ENCODE assay signal across 15 mouse cellular contexts in genomic region chr1:190061560-190062295, GRCm38 (mm10).
DNase-seq lines count a peak whose midpoint lies in the region; ATAC-seq lines count a peak whose summit lies in the region.
"Had no signal": no experiment of that assay in that cellular context is flagged by ENCODE, and none has a peak within 500 bp of the region (broad histone marks: within the 10 kb centered on the region; RNA-seq: fewer than 3 reads in every experiment).

No protein-coding gene starts in this region.

- no peak overlapping the region for H3K9ac ChIP-seq in liver, embryonic 16.5 days (ENCODE audit: low read depth, low read length)
- no peak overlapping the region for H3K9ac ChIP-seq in liver, embryonic 12.5 days
- H3K9ac ChIP-seq in heart, embryonic 13.5 days, result peak overlapping the region; percentile 58; the same call in 1 of the 2 replicates
- no peak overlapping the region for H3K9ac ChIP-seq in intestine, embryonic 16.5 days (ENCODE audit: low read depth, low read length)
- H3K9ac ChIP-seq: embryonic facial prominence, embryonic 12.5 days; lung, embryonic 15.5 days had no signal

- no peaks in the 10 kb centered on the region for H3K9me3 ChIP-seq in liver, embryonic 16.5 days (replicated peaks; ENCODE audit: control insufficient read depth, low read length)
- no peaks in the 10 kb centered on the region for H3K9me3 ChIP-seq in liver, embryonic 12.5 days (replicated peaks)
- no peaks in the 10 kb centered on the region for H3K9me3 ChIP-seq in heart, embryonic 13.5 days
- H3K9me3 ChIP-seq in intestine, embryonic 16.5 days (ENCODE audit: control insufficient read depth, low read length), result no peaks in the 10 kb centered on the region
- H3K9me3 ChIP-seq: embryonic facial prominence, embryonic 12.5 days; lung, embryonic 15.5 days; megakaryocyte, embryonic 14.5 days had no signal

- no peak overlapping the region for H3K4me3 ChIP-seq in liver, embryonic 16.5 days (ENCODE audit: low read depth, low read length)
- H3K4me3 ChIP-seq in liver, embryonic 12.5 days, result no peak overlapping the region
- H3K4me3 ChIP-seq in heart, embryonic 13.5 days, result no peak overlapping the region
- no peak overlapping the region for H3K4me3 ChIP-seq in intestine, embryonic 16.5 days (ENCODE audit: low read length)
- H3K4me3 ChIP-seq: embryonic facial prominence, embryonic 12.5 days; lung, embryonic 15.5 days; megakaryocyte, embryonic 14.5 days had no signal

- 52% methylated on average over 9 of the region's 9 CpGs for WGBS in liver, embryonic 16.5 days (ENCODE audit: insufficient replicate concordance)
- WGBS in liver, embryonic 12.5 days (ENCODE audit: insufficient replicate concordance), result 46% methylated on average over 9 of the region's 9 CpGs
- WGBS in heart, embryonic 13.5 days, result 19% methylated on average over 9 of the region's 9 CpGs
- WGBS in intestine, embryonic 16.5 days, result 35% methylated on average over 9 of the region's 9 CpGs

- ATAC-seq in liver, embryonic 16.5 days (ENCODE audit: low read depth), result peak; percentile 7; the same call in 1 of the 2 replicates
- no peak for ATAC-seq in liver, embryonic 12.5 days
- ATAC-seq in heart, embryonic 13.5 days (ENCODE audit: extremely low read depth, insufficient number of reproducible peaks, low FRiP score, low TSS enrichment), result peak; percentile 75; the same call in 1 of the 2 replicates
- peak; percentile 34; the same call in 1 of the 2 replicates for ATAC-seq in intestine, embryonic 16.5 days
- ATAC-seq: hindbrain, embryonic 16.5 days had no signal

- no peaks in the 10 kb centered on the region for H3K27me3 ChIP-seq in liver, embryonic 16.5 days (ENCODE audit: control insufficient read depth, insufficient read depth, low read depth, low read length)
- no peaks in the 10 kb centered on the region for H3K27me3 ChIP-seq in liver, embryonic 12.5 days (replicated peaks)
- no peaks in the 10 kb centered on the region for H3K27me3 ChIP-seq in heart, embryonic 13.5 days (replicated peaks)
- no peaks in the 10 kb centered on the region for H3K27me3 ChIP-seq in intestine, embryonic 16.5 days (replicated peaks; ENCODE audit: control insufficient read depth, insufficient read depth, low read length)
- H3K27me3 ChIP-seq: embryonic facial prominence, embryonic 12.5 days; lung, embryonic 15.5 days; megakaryocyte, embryonic 14.5 days had no signal

- H3K4me1 ChIP-seq in liver, embryonic 16.5 days (ENCODE audit: control insufficient read depth, low read depth, low read length), result no peaks in the 10 kb centered on the region
- peaks cover 7% of the 10 kb centered on the region; the same call in 1 of the 2 replicates for H3K4me1 ChIP-seq in liver, embryonic 12.5 days
- H3K4me1 ChIP-seq in heart, embryonic 13.5 days, result peaks cover 46% of the 10 kb centered on the region
- H3K4me1 ChIP-seq in intestine, embryonic 16.5 days (ENCODE audit: control insufficient read depth, insufficient read depth, low read length), result peaks cover 9% of the 10 kb centered on the region; the same call in 1 of the 2 replicates
- H3K4me1 ChIP-seq: embryonic facial prominence, embryonic 12.5 days; lung, embryonic 15.5 days had no signal

- no peak overlapping the region for H3K27ac ChIP-seq in liver, embryonic 16.5 days (ENCODE audit: low read length)
- H3K27ac ChIP-seq in liver, embryonic 12.5 days, result no peak overlapping the region
- peak overlapping the region; percentile 95 for H3K27ac ChIP-seq in heart, embryonic 13.5 days (replicated peaks)
- no peak overlapping the region for H3K27ac ChIP-seq in intestine, embryonic 16.5 days (ENCODE audit: low read length)
- H3K27ac ChIP-seq: embryonic facial prominence, embryonic 12.5 days; lung, embryonic 15.5 days had no signal

- peak; percentile 42 to 63 for DNase-seq in heart, adult 18-20 months
- DNase-seq in kidney, postnatal 14 days, result no peak
- no peak for DNase-seq in thymus, adult 18-20 months
- DNase-seq: cerebellum, adult 9-11 months; gastrocnemius, postnatal 36 days; right cerebral cortex, adult 18-20 months; thymus, adult 2 months had no signal

- no peak overlapping the region for H3K4me2 ChIP-seq in liver, embryonic 16.5 days (ENCODE audit: low read depth, low read length)
- no peak overlapping the region for H3K4me2 ChIP-seq in liver, embryonic 12.5 days
- peak overlapping the region; percentile 44 for H3K4me2 ChIP-seq in heart, embryonic 13.5 days
- no peak overlapping the region for H3K4me2 ChIP-seq in intestine, embryonic 16.5 days (ENCODE audit: low read depth, low read length)
- H3K4me2 ChIP-seq: embryonic facial prominence, embryonic 12.5 days; lung, embryonic 15.5 days had no signal

- no peaks in the 10 kb centered on the region for H3K36me3 ChIP-seq in liver, embryonic 16.5 days (ENCODE audit: control insufficient read depth, insufficient read depth)
- no peaks in the 10 kb centered on the region for H3K36me3 ChIP-seq in liver, embryonic 12.5 days
- H3K36me3 ChIP-seq in heart, embryonic 13.5 days, result no peaks in the 10 kb centered on the region
- no peaks in the 10 kb centered on the region for H3K36me3 ChIP-seq in intestine, embryonic 16.5 days (ENCODE audit: control insufficient read depth, insufficient read depth, low read length)
- H3K36me3 ChIP-seq: embryonic facial prominence, embryonic 12.5 days; lung, embryonic 15.5 days had no signal

Comparison
In these comparisons a context has a peak if more than half of its experiments do, and no peak if none do; other contexts are left out.
1. DNase-seq: peak in heart, adult 18-20 months (2 of 2); none in kidney, postnatal 14 days (single experiment) and thymus, adult 18-20 months (0 of 2).